Mouse (Mus musculus) 416B (cell line): ENCODE data around the gene Naaladl1.

ENCODE experiments used
- DNase-seq: peaks from one replicate; pipeline ENCODE4 v3.0.0; 2011; ENCODE audit warnings: low read depth

Gene Naaladl1

DNA sequence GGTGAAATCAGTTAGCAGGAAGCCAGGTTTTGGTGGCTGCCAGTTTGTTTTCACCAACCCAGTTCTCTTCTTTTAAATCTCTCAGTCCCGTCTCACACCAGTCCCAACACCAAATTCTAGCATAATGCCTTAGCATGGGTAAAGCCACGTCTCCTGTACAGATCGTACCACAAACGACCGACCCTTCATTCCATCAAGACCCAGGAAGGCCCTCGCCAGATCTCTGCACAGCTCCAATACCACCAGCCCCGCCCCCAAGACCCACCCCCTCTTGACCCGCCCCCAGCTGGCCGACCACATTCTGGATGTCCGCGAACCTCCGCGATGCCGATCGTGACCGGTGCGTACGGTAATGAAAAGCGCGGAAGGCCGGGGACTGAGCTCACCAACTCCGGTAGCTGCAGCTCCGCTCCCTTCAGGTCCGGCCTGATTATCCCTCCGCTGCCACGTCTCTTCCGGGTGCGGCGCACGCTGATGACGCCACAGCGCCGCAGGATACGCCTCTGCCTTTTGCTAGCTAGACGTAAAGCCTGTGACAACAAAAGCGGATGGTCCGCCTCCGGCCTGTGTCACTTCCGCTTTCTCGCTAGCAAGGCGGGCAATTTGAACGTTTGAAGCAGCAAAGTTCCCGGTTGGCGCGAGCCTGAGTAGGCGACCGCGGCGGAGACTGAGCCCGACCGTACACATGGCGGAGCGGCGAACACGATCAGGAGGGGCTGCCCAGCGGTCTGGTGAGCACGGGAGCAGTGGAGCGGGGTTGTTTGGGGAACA is 20.9 kb upstream of the Naaladl1 start, which contains the start of the genes Zfpl1 and Cdca5:
Gene Zfpl1 (minus strand): TSS at position 479 of the 771 bp plus-strand sequence.
Gene Cdca5 (plus strand): TSS at position 506 of the 771 bp plus-strand sequence.
- DNase-seq: peak; percentile 99

DNA sequence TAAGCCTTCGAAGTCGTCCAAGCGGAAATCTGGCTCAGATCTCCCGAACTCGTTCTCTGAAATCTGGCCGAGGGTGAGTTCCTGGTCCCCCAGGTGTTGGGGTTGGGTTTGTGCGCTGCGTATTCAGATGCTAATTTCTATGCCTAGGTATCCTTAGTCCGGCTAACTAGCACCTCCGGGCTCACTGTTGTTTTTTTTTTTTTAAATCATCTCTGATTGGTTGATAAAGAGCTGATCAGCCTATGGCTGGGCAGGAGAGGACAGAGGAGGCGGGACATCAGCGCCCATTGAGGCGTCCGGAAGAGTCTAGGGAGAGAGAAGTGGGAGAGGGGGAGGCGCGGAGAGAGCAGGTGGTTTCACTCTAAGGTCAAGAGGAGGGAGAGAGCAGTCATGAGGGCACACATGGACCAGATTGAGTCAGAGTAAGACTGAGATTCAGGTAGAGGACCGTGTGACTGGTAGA is 20.1 kb upstream of the Naaladl1 start:
- DNase-seq: peak; percentile 91

DNA sequence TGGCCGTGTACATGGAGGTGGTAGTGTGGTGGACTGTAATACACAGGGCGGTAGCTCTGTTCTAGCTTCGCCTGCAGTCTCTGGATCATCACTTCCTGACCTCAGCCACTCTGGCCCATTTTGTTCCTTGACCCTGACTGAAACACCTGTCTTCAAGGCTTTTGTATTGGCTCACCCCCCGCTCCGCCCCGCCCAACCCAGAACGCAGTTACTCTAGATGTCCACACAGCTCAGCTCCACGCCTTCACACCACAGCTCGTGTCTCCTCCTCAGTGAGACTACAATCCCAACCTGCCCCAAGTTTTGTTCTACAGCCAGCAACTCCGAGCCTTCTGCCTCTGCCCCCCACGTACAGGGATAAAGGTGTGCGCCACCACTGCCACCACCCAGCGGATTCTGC is 16.7 kb upstream of the Naaladl1 start:
- DNase-seq: no peak

DNA sequence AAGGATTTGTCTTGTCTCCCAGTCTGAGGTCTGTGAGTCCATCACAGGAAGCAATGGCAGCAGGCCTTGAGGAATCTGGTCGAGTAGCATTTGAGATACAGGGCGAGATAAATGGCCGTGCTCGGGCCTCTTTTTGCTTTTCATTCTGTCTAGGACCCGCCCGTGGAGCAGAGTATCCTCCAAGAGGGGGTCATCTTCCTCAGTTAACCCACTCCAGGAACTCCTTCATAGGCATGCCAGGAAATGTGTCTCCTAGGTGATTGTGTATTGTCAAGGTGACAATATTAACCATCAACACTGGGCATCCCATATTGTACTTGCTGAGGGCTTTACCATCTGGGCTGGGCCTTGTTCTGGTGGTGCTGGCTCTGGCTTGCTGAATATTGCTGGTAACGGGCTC is 11.5 kb upstream of the Naaladl1 start, which contains the start of gene AC131692.1:
Gene AC131692.1 (plus strand): TSS at position 301 of the 400 bp plus-strand sequence.
- DNase-seq: no peak

DNA sequence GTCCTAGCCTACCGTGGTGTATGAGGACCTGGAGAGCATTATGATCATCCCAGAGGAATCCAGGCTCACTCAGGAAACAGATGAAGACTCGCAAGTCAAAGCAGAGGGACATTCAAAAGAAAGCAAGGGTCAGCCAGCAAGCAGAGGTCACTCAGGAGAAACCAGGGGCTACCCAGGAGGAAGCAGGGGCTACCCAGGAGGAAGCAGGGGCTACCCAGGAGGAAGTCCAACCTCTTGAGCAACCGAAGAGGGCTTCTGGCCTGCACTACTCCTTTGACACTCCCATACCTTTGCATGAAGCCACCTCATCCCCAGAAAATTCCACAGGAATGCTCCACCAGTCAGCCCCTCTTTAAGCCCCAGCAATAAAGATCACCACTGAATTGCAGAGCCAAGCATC is 7.7 kb upstream of the Naaladl1 start:
- DNase-seq: no peak

DNA sequence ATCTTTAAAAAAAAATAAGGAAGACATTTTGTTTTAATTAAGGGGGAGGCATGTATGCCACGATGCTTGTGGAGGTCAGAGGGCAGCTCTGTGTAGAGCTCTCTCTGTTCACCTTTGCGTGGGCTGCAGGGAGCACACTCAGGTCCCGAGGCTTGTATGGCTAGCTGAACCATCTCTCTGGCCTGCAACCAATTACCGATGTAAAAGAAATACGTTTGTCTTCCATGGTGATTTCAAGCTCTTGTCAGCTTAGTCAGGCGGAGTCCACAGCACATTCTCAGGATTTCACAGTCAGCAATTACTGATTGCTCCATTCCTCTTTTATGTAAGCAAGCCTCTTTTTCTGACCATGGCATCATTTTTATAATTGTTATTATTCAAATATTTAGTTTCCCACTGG is 4.4 kb upstream of the Naaladl1 start:
- no peak for DNase-seq

DNA sequence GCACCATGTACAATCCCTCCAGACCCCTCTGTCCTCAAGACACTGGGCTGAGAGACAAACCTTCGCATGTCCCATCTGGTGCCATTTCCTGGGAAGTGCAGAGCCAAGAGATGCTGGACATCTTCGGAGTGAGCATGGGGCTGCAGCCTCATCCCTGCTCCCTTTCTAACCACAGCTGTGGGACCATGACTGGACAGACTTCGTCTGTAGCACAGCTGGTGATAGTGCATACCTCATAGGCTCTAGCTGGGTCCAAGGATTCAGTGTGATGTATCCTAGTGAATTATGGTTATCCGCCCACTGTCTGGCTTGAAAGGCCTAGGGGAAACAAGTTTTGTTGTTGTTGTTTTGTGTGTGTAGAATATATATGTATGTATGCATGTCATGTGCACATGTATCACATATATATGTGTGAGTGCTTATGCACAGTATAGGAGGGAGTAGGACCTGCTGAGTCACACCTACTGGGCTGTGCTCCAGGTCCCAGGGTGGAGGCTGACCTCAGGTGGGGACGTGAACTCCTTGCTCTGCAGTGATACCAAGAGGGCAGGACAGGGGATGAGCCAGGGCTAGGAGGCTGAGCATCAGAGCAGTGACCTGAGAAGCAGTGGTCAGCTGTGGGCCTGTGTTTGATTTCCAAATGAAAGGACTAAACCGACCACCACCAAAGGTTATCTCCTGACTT is 3.3 kb upstream of the Naaladl1 start:
- peak; percentile 15 for DNase-seq

DNA sequence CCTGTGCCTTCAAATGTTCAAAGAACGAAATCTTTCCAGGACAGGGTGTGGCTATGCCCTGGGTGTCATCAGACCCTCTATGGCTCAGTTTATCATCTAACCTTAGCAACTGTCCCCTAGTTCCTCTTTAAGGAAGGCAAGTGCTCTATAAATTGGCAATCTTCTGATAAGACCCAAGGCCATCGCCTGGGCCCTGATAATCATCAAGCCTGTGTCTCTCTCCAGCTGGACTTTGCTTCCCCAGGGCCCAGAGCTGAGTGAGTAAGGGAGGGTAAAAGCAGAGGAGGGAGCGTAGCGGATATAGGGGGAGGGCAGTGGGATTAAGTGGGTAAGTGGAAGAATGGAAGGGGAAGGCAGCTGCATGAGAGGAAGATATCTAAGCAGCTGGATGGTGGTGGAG is 1.1 kb upstream of the Naaladl1 start:
- DNase-seq: no peak

DNA sequence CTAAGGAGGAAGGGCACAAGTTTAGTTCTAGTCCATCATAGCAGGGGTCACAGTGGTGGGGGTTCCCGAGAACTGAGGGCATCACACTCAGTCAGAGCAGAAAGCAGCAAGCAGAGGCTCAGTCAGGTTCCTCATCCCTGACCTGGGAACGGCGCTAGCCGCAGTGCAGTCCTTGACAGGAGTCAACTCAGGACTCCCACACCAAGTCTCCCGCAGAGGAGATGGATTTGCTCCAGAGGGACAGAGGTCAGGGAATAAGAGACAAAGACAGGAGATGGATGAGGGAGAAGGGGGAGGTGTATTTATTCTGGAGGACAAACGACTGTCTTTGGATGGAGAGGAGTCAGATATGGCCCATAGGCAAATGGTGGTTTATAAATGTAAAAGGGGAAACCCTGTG is 7.5 kb downstream of the Naaladl1 start:
- no peak for DNase-seq

DNA sequence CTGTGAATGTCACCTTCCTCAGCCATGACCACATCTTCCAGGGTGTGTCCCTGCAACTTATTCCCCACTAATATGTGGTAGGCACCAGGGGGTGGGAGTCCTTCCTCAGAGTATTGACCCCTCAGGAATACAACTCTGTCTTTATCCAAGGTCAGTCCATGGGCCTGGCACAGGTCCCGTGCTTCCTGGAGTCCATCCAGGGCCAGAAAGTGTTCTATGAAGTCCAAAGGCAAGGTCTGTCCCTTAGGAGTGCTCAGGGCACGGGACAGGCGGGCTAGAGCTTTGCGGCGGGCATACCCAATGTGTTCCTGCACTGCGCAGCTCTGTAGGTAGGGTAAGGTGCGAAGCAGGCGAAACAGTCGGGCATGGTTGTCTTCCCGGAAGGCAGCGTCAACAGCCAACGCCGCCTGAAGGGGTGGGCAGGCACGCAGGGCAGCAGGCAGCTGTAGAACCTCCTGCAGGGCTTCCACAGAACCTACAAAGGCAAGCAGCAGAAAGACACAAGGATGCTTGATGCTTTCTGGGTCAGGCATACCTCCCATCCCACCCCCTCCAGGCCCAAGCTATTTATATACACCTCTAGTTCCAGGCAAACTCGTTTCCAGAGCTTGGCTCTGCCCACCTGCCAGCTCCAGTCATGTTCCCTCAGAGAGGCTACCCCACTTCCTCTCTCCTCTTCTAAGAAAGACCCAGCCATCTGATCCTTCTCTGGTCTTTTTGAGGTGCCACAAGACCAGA is 10.7 kb downstream of the Naaladl1 start:
- DNase-seq: no peak

DNA sequence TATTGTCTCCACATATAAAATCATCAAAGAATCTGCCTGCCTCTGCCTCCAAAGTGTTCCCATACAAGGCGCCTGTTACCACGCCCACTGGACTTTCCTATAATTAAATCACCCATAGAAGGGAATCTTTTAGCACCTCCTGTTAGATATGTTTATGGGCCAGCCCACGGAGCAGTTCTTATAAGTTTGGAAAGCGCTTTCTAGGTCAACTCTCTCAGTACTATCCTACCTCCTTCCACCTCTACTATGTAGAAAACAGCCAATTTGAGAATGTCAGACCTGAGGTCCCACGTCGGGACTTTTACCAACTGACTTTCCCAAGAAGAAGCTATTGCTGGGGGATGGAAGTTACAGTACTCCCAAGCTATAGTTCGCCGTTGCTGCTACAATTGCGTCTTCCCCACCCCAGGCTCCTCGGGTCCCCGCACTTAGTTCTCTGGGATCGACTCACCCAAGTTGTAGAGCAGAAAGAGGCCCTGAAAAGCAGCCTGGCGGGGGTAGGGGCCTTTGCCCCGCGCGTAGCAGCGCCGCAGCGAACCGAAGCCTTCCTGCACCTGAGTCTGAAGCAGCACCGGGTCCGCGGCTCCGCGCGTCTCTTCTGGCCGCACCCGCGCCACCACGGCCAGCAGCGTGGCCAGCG is 11.9 kb downstream of the Naaladl1 start:
- peak; percentile 50 for DNase-seq

DNA sequence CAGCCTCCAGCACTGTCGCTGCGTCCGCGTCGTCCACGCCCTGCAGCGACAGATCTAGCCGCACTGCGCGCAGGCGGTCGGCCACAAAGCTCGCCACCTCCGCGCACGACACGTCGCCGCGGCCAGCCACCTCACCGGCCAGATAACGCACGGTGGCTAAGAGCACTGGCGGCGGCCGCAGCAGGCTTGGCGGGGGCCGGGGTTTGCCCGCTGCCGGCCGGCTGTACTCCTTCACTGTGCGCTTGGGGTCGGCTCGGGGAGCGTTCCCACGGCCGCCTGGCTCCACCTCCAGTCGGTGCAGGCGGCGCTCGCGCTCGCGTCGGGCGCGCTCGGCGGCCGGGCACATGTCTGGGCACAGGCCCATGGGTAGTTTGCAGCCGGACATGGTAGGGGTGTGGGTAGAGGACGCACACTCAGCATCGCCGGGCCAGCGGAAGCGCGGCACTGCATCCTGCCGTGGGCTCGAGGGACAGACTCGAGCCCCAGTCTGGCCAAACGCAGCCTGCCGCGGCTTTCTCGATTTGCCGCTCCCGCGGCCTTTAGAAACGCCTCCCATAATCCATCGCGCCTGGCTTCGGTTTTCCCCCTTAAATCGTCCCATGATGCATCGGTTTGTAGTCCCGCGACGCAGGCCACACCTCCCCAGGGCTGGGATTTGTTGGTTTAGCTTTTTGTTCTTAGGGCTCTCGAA is 12.5 kb downstream of the Naaladl1 start, which contains the start of gene Sac3d1:
Gene Sac3d1 (minus strand): TSS at position 665 of the 691 bp plus-strand sequence.
- DNase-seq: peak; percentile 95

DNA sequence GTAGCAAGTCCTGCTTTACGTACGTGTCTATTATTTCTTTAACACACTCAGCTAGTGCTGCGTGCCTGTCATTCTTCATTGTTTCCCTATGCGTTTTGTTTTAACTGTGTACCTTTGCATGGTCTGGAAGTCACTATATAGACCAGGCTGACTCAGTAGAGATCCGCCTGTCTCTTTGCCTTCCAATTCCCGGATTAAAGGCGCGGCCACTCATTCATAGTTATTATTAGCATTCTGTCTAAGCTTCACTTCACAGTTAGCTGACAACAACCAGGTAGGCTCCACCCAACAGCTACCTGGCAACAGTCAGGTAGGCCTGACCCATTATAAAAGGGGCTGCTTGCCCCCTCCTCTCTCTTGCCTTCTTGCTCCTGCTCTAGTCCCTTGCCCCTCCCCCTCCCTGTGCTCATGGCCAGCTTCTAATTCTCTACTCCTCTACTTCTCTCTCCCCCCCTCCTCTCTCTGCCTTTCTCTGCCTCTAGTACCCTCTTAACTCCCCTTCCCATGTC is 13.1 kb downstream of the Naaladl1 start:
- DNase-seq: no peak

DNA sequence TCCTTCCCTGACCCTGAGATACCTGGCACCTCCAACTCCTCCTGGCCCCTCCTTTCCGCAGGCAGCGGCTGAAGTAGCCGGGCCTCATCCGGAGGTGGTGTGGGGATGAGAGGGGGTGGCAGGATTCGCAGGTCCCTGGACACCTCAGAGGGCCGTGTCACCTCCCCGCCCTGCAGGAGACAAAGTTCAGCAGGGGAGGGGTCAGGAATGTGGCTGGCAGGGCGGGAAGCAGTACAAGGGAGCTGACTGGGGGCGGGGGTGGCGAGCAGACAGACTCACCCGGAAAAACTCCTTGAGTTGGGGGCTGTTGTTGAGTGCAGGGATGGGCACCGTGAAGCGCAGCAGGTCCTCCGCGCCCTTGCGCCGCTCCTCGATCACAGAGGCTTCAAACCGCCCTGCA is 16.2 kb downstream of the Naaladl1 start:
- no peak for DNase-seq

DNA sequence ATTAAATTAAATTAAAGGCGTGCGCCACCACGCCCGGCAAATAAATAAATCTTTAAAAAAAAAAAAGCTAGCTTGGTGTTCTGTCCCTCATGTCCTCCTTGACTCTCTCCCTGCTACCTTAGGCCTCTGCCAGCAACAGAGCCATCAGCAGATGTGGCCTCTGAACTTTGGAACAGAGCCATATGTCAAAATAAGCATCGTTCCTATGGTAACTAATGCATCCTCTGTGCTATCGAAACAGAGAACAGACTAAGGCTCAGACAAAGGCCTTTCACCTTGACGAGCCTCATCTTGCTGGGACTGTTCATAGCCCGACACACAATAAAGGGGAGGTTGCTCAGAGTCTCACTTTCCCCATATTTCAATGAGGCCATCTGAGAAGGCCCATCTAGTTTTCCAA is 17.7 kb downstream of the Naaladl1 start:
- DNase-seq: no peak

DNA sequence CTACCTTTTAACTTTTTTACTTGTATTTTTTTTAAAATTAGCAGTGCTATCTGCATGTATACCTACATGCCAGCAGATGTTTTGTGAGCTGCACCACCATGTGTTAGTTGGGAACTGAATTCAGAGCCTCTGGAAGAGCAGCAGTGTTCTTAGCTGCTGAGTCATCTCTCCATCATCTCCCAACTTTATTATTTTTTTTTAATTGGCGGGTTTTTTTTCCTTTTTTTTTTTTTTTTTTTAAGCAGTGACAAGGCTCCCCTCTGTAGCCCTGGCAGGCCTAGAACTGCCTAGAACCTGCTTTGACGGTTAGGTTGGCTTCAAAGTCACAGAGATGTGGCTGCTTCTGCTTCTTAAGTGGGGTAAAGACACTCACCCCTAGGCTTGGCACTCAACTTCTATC is 19.3 kb downstream of the Naaladl1 start:
- no peak for DNase-seq

DNA sequence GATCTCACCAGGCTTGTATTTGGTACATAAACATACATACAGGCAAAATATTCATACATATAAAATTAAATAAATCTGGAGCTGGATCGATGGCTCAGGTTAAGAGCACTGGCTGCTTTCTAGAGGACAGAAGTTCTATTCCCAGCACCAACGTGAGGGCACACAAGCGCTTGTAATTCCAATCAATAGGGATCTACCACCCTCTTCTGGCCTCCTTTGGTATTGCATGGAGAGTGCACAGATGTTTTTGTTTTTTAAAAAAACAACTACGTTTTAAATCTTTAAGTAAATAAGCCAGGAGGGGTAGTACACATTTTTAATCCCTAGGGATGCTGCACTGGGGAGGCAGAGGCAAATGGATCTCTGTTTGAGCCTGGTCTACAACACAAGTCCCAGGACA is 20.7 kb downstream of the Naaladl1 start:
- peak; percentile 86 for DNase-seq

DNA sequence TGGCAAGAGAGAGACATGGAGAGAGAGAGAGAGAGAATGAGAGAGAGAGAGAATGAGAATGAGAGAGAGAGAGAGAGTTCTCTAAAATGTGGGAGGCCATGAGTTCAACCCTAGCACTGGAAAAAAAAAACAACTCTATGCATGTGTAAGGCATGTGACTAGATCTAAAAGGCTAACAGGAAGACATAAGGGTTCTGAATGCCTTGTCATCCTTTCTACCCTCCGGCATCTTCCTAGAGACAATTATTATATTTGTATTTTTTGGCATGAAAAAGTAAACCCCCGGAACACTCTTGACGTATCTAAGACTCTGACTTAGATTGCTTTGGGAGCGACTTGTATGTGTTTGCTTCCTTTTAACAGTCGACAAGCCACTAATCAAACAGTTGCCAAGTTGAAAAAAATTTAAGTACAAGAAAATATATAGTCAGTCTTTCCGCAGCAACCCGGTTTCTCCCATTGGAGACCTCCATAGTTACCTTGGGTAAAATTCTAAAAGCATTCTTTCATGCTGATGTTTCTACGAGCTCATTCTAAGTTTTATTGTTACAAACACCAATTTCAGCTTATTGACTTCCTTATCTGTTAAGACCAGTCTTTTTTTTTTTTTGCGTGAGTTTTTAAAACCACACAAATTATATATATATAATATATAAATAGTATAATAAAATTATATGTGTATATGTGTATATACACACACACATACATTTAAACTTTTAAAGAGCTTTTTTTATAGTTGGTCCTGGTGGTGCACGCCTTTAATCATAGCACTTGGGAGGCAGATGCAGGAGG is 21.4 kb downstream of the Naaladl1 start:
- DNase-seq: peak; percentile 67

DNA sequence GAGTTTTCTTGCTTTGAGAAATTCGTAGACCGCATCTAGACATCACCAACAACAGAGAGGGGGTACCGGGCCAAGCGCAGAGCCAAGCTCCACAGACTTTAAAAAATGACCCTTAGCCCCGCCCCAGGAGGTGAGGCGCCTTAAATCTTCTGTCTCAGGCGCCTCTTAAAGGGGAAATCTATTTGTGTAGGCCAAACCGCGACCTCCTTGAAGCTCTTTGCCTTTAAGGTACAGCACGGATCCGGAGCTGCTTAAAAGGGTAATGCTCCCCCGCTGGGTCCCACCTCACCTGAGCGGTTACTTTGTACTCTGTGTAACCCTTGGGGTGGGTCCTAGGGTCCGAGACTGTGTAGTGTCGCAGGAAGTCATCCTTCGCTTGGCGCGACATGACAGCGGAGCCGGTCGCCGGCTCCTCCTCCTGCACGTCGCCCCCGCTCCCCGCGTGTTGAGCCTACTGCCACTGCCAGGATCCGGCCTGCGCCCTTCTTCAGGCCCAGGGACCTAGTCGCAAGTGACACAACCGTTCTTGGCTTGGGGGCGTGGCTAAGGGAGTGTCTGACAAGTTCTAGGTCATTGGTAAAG is 22.3 kb downstream of the Naaladl1 start, which contains the start of gene Snx15:
Gene Snx15 (minus strand): TSS at position 545 of the 582 bp plus-strand sequence.
- DNase-seq: peak; percentile 99
